Mouse (Mus musculus): ENCODE results near the gene Sept5. TPM values are rescaled to one million over a fixed set of nuclear protein-coding genes. Genes with fewer than 3 reads are reported as not detected.

The Sept5 gene
- polyA plus RNA-seq, 1 experiment from 2014 or later, result 21.4 TPM

GRCm38 (mm10) chr16:18619110-18619509 lies 10.6 kb downstream of the Sept5 start:
- H3K4me2 ChIP-seq (replicated peaks; ENCODE audit: low read depth, low read length), result no peak overlapping the region
- H3K36me3 ChIP-seq (ENCODE audit: insufficient read depth, low read length), result no peaks in the 10 kb centered on the region; the same call in 1 of the 2 replicates
- H3K9ac ChIP-seq (replicated peaks; ENCODE audit: low read length), result no peak overlapping the region
- peaks cover 27% of the 10 kb centered on the region for H3K4me1 ChIP-seq (ENCODE audit: insufficient read depth, low read length)
- whole genome bisulfite sequencing, result 71% methylated on average over 4 of the region's 4 CpGs
- ATAC-seq (ENCODE audit: low FRiP score, low TSS enrichment), result no peak
- no peak overlapping the region for H3K4me3 ChIP-seq (ENCODE audit: low read length)
- H3K27me3 ChIP-seq (ENCODE audit: insufficient read depth, low read length), result peaks cover 86% of the 10 kb centered on the region
- no peak overlapping the region for H3K27ac ChIP-seq (ENCODE audit: low read length)
- H3K9me3 ChIP-seq (ENCODE audit: low read length), result no peaks in the 10 kb centered on the region

- no peaks in the 10 kb centered on the region for H3K9me3 ChIP-seq (ENCODE audit: low read length)
- H3K9ac ChIP-seq (replicated peaks; ENCODE audit: low read length), result no peak overlapping the region
- no peak overlapping the region for H3K27ac ChIP-seq (ENCODE audit: low read length)
- no peak overlapping the region for H3K4me3 ChIP-seq (ENCODE audit: low read length)
- no peak overlapping the region for H3K4me2 ChIP-seq (replicated peaks; ENCODE audit: low read depth, low read length)
- H3K36me3 ChIP-seq (ENCODE audit: insufficient read depth, low read length), result no peaks in the 10 kb centered on the region; the same call in 1 of the 2 replicates
- H3K27me3 ChIP-seq (ENCODE audit: insufficient read depth, low read length), result peaks cover 85% of the 10 kb centered on the region
- peaks cover 30% of the 10 kb centered on the region for H3K4me1 ChIP-seq (ENCODE audit: insufficient read depth, low read length)
- ATAC-seq (ENCODE audit: low FRiP score, low TSS enrichment), result peak; percentile 20; the same call in 1 of the 2 replicates
- 45% methylated on average over 2 of the region's 2 CpGs for WGBS
Measured at GRCm38 (mm10) chr16:18618297-18618696, 11.5 kb downstream of the Sept5 start.

- peaks cover 37% of the 10 kb centered on the region for H3K4me1 ChIP-seq (ENCODE audit: insufficient read depth, low read length)
- no peaks in the 10 kb centered on the region for H3K36me3 ChIP-seq (ENCODE audit: insufficient read depth, low read length)
- H3K4me2 ChIP-seq (replicated peaks; ENCODE audit: low read depth, low read length), result peak overlapping the region; percentile 41
- H3K9ac ChIP-seq (replicated peaks; ENCODE audit: low read length), result no peak overlapping the region
- peak overlapping the region; percentile 16 for H3K4me3 ChIP-seq (ENCODE audit: low read length)
- peak; percentile 61 for ATAC-seq (ENCODE audit: low FRiP score, low TSS enrichment)
- peaks cover 77% of the 10 kb centered on the region for H3K27me3 ChIP-seq (ENCODE audit: insufficient read depth, low read length)
- H3K9me3 ChIP-seq (ENCODE audit: low read length), result no peaks in the 10 kb centered on the region
- under 1% methylated on average over 27 of the region's 27 CpGs for WGBS
- H3K27ac ChIP-seq (ENCODE audit: low read length), result no peak overlapping the region
Measured at GRCm38 (mm10) chr16:18617370-18618065, 12.2 kb downstream of the Sept5 start.

GRCm38 (mm10) chr16:18613301-18613700 lies 16.5 kb downstream of the Sept5 start:
- Histone ChIP-seq H3K4me3 (ENCODE audit: low read length) (no peak overlapping the region), H3K27me3 (ENCODE audit: insufficient read depth, low read length) (peaks cover 55% of the 10 kb centered on the region), H3K9ac (replicated peaks; ENCODE audit: low read length) (no peak overlapping the region), H3K27ac (ENCODE audit: low read length) (no peak overlapping the region), H3K4me2 (replicated peaks; ENCODE audit: low read depth, low read length) (no peak overlapping the region), H3K4me1 (ENCODE audit: insufficient read depth, low read length) (peaks cover 44% of the 10 kb centered on the region), H3K36me3 (ENCODE audit: insufficient read depth, low read length) (no peaks in the 10 kb centered on the region), H3K9me3 (ENCODE audit: low read length) (no peaks in the 10 kb centered on the region)
- ATAC-seq (ENCODE audit: low FRiP score, low TSS enrichment), result no peak
- WGBS, result 37% methylated on average over 3 of the region's 3 CpGs

- peaks cover 48% of the 10 kb centered on the region for H3K27me3 ChIP-seq (ENCODE audit: insufficient read depth, low read length)
- H3K9ac ChIP-seq (replicated peaks; ENCODE audit: low read length), result no peak overlapping the region
- no peak overlapping the region for H3K27ac ChIP-seq (ENCODE audit: low read length)
- no peak overlapping the region for H3K4me3 ChIP-seq (ENCODE audit: low read length)
- H3K36me3 ChIP-seq (ENCODE audit: insufficient read depth, low read length), result no peaks in the 10 kb centered on the region
- ATAC-seq (ENCODE audit: low FRiP score, low TSS enrichment), result peak; percentile 12; the same call in 1 of the 2 replicates
- H3K4me1 ChIP-seq (ENCODE audit: insufficient read depth, low read length), result peaks cover 40% of the 10 kb centered on the region
- H3K9me3 ChIP-seq (ENCODE audit: low read length), result no peaks in the 10 kb centered on the region
- no peak overlapping the region for H3K4me2 ChIP-seq (replicated peaks; ENCODE audit: low read depth, low read length)
- WGBS, result 25% methylated on average over 13 of the region's 13 CpGs
Measured at GRCm38 (mm10) chr16:18611752-18612151, 18.0 kb downstream of the Sept5 start.

GRCm38 (mm10) chr16:18609099-18609498 lies 20.7 kb downstream of the Sept5 start:
- no peaks in the 10 kb centered on the region for H3K36me3 ChIP-seq (ENCODE audit: insufficient read depth, low read length)
- no peaks in the 10 kb centered on the region for H3K9me3 ChIP-seq (ENCODE audit: low read length)
- H3K27me3 ChIP-seq (ENCODE audit: insufficient read depth, low read length), result peaks cover 37% of the 10 kb centered on the region
- peaks cover 41% of the 10 kb centered on the region for H3K4me1 ChIP-seq (ENCODE audit: insufficient read depth, low read length)
- H3K27ac ChIP-seq (ENCODE audit: low read length), result no peak overlapping the region
- H3K9ac ChIP-seq (replicated peaks; ENCODE audit: low read length), result no peak overlapping the region
- H3K4me2 ChIP-seq (replicated peaks; ENCODE audit: low read depth, low read length), result no peak overlapping the region
- ATAC-seq (ENCODE audit: low FRiP score, low TSS enrichment), result no peak
- WGBS, result 53% methylated on average over 2 of the region's 2 CpGs
- H3K4me3 ChIP-seq (ENCODE audit: low read length), result no peak overlapping the region

GRCm38 (mm10) chr16:18608226-18608625 lies 21.5 kb downstream of the Sept5 start:
- H3K4me3 ChIP-seq (ENCODE audit: low read length), result no peak overlapping the region
- WGBS, result 9% methylated on average over 11 of the region's 11 CpGs
- no peaks in the 10 kb centered on the region for H3K9me3 ChIP-seq (ENCODE audit: low read length)
- peak; percentile 22; the same call in 1 of the 2 replicates for ATAC-seq (ENCODE audit: low FRiP score, low TSS enrichment)
- peak overlapping the region; percentile 44 for H3K4me2 ChIP-seq (replicated peaks; ENCODE audit: low read depth, low read length)
- peaks cover 40% of the 10 kb centered on the region for H3K4me1 ChIP-seq (ENCODE audit: insufficient read depth, low read length)
- H3K27ac ChIP-seq (ENCODE audit: low read length), result no peak overlapping the region
- peaks cover 31% of the 10 kb centered on the region for H3K27me3 ChIP-seq (ENCODE audit: insufficient read depth, low read length)
- H3K9ac ChIP-seq (replicated peaks; ENCODE audit: low read length), result no peak overlapping the region
- H3K36me3 ChIP-seq (ENCODE audit: insufficient read depth, low read length), result no peaks in the 10 kb centered on the region

- Histone ChIP-seq H3K4me2 (replicated peaks; ENCODE audit: low read depth, low read length) (no peak overlapping the region), H3K9me3 (ENCODE audit: low read length) (no peaks in the 10 kb centered on the region), H3K4me3 (ENCODE audit: low read length) (no peak overlapping the region), H3K36me3 (ENCODE audit: insufficient read depth, low read length) (no peaks in the 10 kb centered on the region), H3K27me3 (ENCODE audit: insufficient read depth, low read length) (peaks cover 28% of the 10 kb centered on the region), H3K4me1 (ENCODE audit: insufficient read depth, low read length) (peaks cover 29% of the 10 kb centered on the region), H3K9ac (replicated peaks; ENCODE audit: low read length) (no peak overlapping the region), H3K27ac (ENCODE audit: low read length) (no peak overlapping the region)
- ATAC-seq (ENCODE audit: low FRiP score, low TSS enrichment), result no peak
- WGBS, result 90% methylated on average over 5 of the region's 5 CpGs
Measured at GRCm38 (mm10) chr16:18605705-18606104, 24.0 kb downstream of the Sept5 start.

GRCm38 (mm10) chr16:18604267-18604701 lies 25.5 kb downstream of the Sept5 start:
- Histone ChIP-seq H3K9ac (replicated peaks; ENCODE audit: low read length) (peak overlapping the region; percentile 54; the same call in 1 of the 2 replicates), H3K9me3 (ENCODE audit: low read length) (no peaks in the 10 kb centered on the region), H3K36me3 (ENCODE audit: insufficient read depth, low read length) (no peaks in the 10 kb centered on the region), H3K4me3 (ENCODE audit: low read length) (no peak overlapping the region), H3K4me2 (replicated peaks; ENCODE audit: low read depth, low read length) (no peak overlapping the region), H3K4me1 (ENCODE audit: insufficient read depth, low read length) (peaks cover 28% of the 10 kb centered on the region), H3K27me3 (ENCODE audit: insufficient read depth, low read length) (peaks cover 20% of the 10 kb centered on the region), H3K27ac (ENCODE audit: low read length) (no peak overlapping the region)
- ATAC-seq (ENCODE audit: low FRiP score, low TSS enrichment), result peak; percentile 58
- 35% methylated on average over 8 of the region's 8 CpGs for WGBS

GRCm38 (mm10) chr16:18601447-18601846 lies 28.3 kb downstream of the Sept5 start:
- H3K27me3 ChIP-seq (ENCODE audit: insufficient read depth, low read length), result peaks cover 12% of the 10 kb centered on the region
- no peak overlapping the region for H3K9ac ChIP-seq (replicated peaks; ENCODE audit: low read length)
- 51% methylated on average over 7 of the region's 7 CpGs for WGBS
- H3K4me2 ChIP-seq (replicated peaks; ENCODE audit: low read depth, low read length), result no peak overlapping the region
- no peak overlapping the region for H3K27ac ChIP-seq (ENCODE audit: low read length)
- H3K9me3 ChIP-seq (ENCODE audit: low read length), result no peaks in the 10 kb centered on the region
- 0 out of 2 replicates have a peak, but pooled peaks have one; percentile 13 for ATAC-seq (ENCODE audit: low FRiP score, low TSS enrichment)
- peaks cover 19% of the 10 kb centered on the region for H3K4me1 ChIP-seq (ENCODE audit: insufficient read depth, low read length)
- H3K36me3 ChIP-seq (ENCODE audit: insufficient read depth, low read length), result no peaks in the 10 kb centered on the region
- no peak overlapping the region for H3K4me3 ChIP-seq (ENCODE audit: low read length)

Measured in kidney, embryonic 16.5 days (tissue).